In the genomic region with DNA sequence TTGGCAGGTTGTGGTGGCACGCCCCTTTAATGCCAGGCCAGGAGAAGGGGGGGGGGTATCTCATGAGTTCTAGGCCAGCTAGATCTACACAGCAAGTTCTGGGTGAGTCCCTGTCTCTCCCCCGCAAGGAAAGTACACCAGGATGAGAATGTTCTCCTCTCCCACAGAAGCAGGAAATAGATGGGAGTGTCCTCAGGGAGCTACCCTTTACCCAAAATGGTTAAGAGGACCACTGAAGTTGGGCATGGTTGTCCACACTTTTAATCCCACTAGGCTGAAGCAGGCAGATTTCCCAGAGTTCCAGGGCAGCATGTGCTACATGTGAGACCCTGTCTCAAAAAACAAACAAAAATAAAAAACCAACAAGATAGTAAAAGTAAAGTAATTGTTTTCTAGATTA, we compare ENCODE assay signal across 9 mouse cellular contexts. TPM values are rescaled to one million over a fixed set of nuclear protein-coding genes. Genes with fewer than 3 reads are reported as not detected.
DNase-seq lines count a peak whose midpoint lies in the region; ATAC-seq and TF ChIP-seq lines count a peak whose summit lies in the region.
"Had no signal": no experiment of that assay in that cellular context is flagged by ENCODE, and none has a peak within 500 bp of the region (broad histone marks: within the 10 kb centered on the region; RNA-seq: fewer than 3 reads in every experiment).

No protein-coding gene starts in this region.

- TF ChIP-seq EP300 in heart, adult 2 months (IDR thresholded peaks at IDR 0.05; ENCODE audit: insufficient read depth, low read depth, low read length), result no peak

- H3K4me2 ChIP-seq in heart, embryonic 12.5 days, result no peak overlapping the region; the same call in 1 of the 2 replicates
- H3K4me2 ChIP-seq in liver, embryonic 13.5 days, result peak overlapping the region; percentile 89

- DNase-seq in heart, adult 2 months, result peak in 1 of 2 experiments; percentile 25
- DNase-seq in heart, postnatal 4 days, result no peak
- no peak for DNase-seq in ES-E14 (ENCODE audit: low read depth, low spot score)
- DNase-seq in liver, embryonic 13.5 days, result no peak
- no peak for DNase-seq in layer of hippocampus, postnatal 36 days
- DNase-seq in adrenal gland, postnatal 10 days, result no peak
- no peak for DNase-seq in right cerebral cortex, postnatal 14 days

- TF ChIP-seq POLR2A in heart, adult 2 months (IDR thresholded peaks at IDR 0.05; ENCODE audit: insufficient read depth, low read depth, low read length), result no peak

- no peak for ATAC-seq in heart, embryonic 12.5 days (ENCODE audit: insufficient number of reproducible peaks, low FRiP score)
- ATAC-seq in liver, embryonic 13.5 days (ENCODE audit: low read depth), result no peak

- no peak for TF ChIP-seq CTCF in heart, adult 2 months (IDR thresholded peaks at IDR 0.05)

- 66% methylated on average over 2 of the region's 2 CpGs for WGBS in heart, adult 2 months
- 73% methylated on average over 2 of the region's 2 CpGs for WGBS in heart, embryonic 12.5 days
- WGBS in liver, embryonic 13.5 days (ENCODE audit: insufficient replicate concordance), result 76% methylated on average over 2 of the region's 2 CpGs

- peaks cover 3% of the 10 kb centered on the region; the same call in 1 of the 2 replicates for H3K79me2 ChIP-seq in heart, adult 2 months (replicated peaks; ENCODE audit: control insufficient read depth, insufficient read depth, low read length)

- no peaks in the 10 kb centered on the region for H3K27me3 ChIP-seq in heart, adult 2 months (ENCODE audit: control insufficient read depth, insufficient read depth, low read length)
- no peaks in the 10 kb centered on the region for H3K27me3 ChIP-seq in heart, embryonic 12.5 days (replicated peaks)
- H3K27me3 ChIP-seq in liver, embryonic 13.5 days, result no peaks in the 10 kb centered on the region

- H3K4me3 ChIP-seq in heart, adult 2 months, result peak overlapping the region; percentile 87
- peak overlapping the region in 1 of 2 experiments; percentile 92; a peak in 2 of 4 replicates for H3K4me3 ChIP-seq in ES-E14 (ENCODE audit: insufficient read depth in 1 of 2, low read depth in 1 of 2, low read length in 2 of 2, poor library complexity in 1 of 2, severe bottlenecking in 1 of 2)
- H3K4me3 ChIP-seq in heart, embryonic 12.5 days, result no peak overlapping the region
- H3K4me3 ChIP-seq in liver, embryonic 13.5 days (replicated peaks), result peak overlapping the region; percentile 94

- in situ Hi-C loops in ES-E14 (cut with MboI; ENCODE audit: low sequenced_read_pairs in 2 of 2, unreplicated experiment in 2 of 2), result no loop called here

- H3K27ac ChIP-seq in heart, adult 2 months, result peak overlapping the region; percentile 98
- H3K27ac ChIP-seq in ES-E14 (ENCODE audit: insufficient read depth, low read depth, low read length, poor library complexity, severe bottlenecking), result no peak overlapping the region
- H3K27ac ChIP-seq in heart, embryonic 12.5 days (ENCODE audit: poor library complexity, severe bottlenecking), result peak overlapping the region; percentile 90; the same call in 1 of the 2 replicates
- peak overlapping the region; percentile 88; the same call in 1 of the 2 replicates for H3K27ac ChIP-seq in liver, embryonic 13.5 days

- H3K9me3 ChIP-seq in ES-E14 (ENCODE audit: control insufficient read depth, insufficient read depth, low read depth, low read length), result no peaks in the 10 kb centered on the region
- H3K9me3 ChIP-seq in heart, embryonic 12.5 days (replicated peaks), result no peaks in the 10 kb centered on the region
- no peaks in the 10 kb centered on the region for H3K9me3 ChIP-seq in liver, embryonic 13.5 days (replicated peaks)

- intact Hi-C loops in heart, adult 2 months (cut with DNase I), result loop anchor here (1.0 kb wide), 1 partner anchor 23 kb away; no protein-coding TSS in a partner anchor

- peaks cover 10% of the 10 kb centered on the region for H3K36me3 ChIP-seq in heart, adult 2 months (ENCODE audit: control insufficient read depth, insufficient read depth, low read length)
- no peaks in the 10 kb centered on the region for H3K36me3 ChIP-seq in ES-E14 (ENCODE audit: control insufficient read depth, insufficient read depth, low read length, poor library complexity, severe bottlenecking)
- H3K36me3 ChIP-seq in heart, embryonic 12.5 days, result no peaks in the 10 kb centered on the region
- no peaks in the 10 kb centered on the region for H3K36me3 ChIP-seq in liver, embryonic 13.5 days

- peaks cover 5% of the 10 kb centered on the region for H3K4me1 ChIP-seq in heart, adult 2 months (ENCODE audit: control insufficient read depth, insufficient read depth, low read length)
- H3K4me1 ChIP-seq in ES-E14 (ENCODE audit: control insufficient read depth in 2 of 2, insufficient read depth in 2 of 2, low read length in 2 of 2, poor library complexity in 1 of 2), result peaks cover 1 to 3% of the 10 kb centered on the region in 2 experiments; a peak in 1 of 4 replicates
- peaks cover 18% of the 10 kb centered on the region for H3K4me1 ChIP-seq in heart, embryonic 12.5 days (replicated peaks)
- peaks cover 29% of the 10 kb centered on the region for H3K4me1 ChIP-seq in liver, embryonic 13.5 days (replicated peaks)

- H3K9ac ChIP-seq in heart, adult 2 months (ENCODE audit: low read depth, low read length), result no peak overlapping the region
- 0 out of 2 replicates have a peak overlapping the region, but pooled peaks have one; percentile 11 for H3K9ac ChIP-seq in ES-E14 (ENCODE audit: insufficient read depth, low read depth, low read length, poor library complexity, severe bottlenecking)
- H3K9ac ChIP-seq in heart, embryonic 12.5 days, result no peak overlapping the region
- peak overlapping the region; percentile 94 for H3K9ac ChIP-seq in liver, embryonic 13.5 days

TF ChIP-seq in ES-E14, 5 proteins besides CTCF, POLR2A, EP300 and RAD21:
- TF ChIP-seq HCFC1 (IDR thresholded peaks at IDR 0.05; ENCODE audit: borderline replicate concordance, insufficient read depth, low read length) (no peak), ZNF384 (IDR thresholded peaks at IDR 0.05; ENCODE audit: low read depth, low read length) (no peak), CHD2 (IDR thresholded peaks at IDR 0.05; ENCODE audit: low read depth, low read length) (no peak), ZC3H11A (IDR thresholded peaks at IDR 0.05; ENCODE audit: borderline replicate concordance, low read depth, low read length) (no peak), MAFK (IDR thresholded peaks at IDR 0.05; ENCODE audit: insufficient read depth, low read depth, low read length) (no peak)

RNA-seq across cellular contexts. Expression of gene Csde1, which starts 0.8 kb away (rescaled TPM):
- 100 to 1,000 TPM; 515 to 591 TPM for total RNA-seq in heart, adult 2 months (2021)
- polyA plus RNA-seq in heart, adult 2 months (2012; rRNA removed), result 65.3 and 130 TPM in 2 replicates
- total RNA-seq in heart, postnatal 4 days (2021), result 100 to 1,000 TPM; 384 to 408 TPM
- total RNA-seq in ES-E14 (2012; rRNA removed), result 252 and 323 TPM in 2 replicates
- polyA plus RNA-seq in heart, embryonic 12.5 days (2016; fragmentation: Nextera tagmentation; extraction: Ambion mirVana), result 341 and 357 TPM in 2 replicates
- 136 and 170 TPM in 2 replicates for polyA plus RNA-seq in liver, embryonic 13.5 days (2015; fragmentation: Nextera tagmentation; extraction: Ambion mirVana)
- total RNA-seq in layer of hippocampus, postnatal 36 days (2021), result 100 to 1,000 TPM; 240 to 246 TPM
- total RNA-seq in adrenal gland, postnatal 10 days (2021), result 100 to 1,000 TPM; 307 to 342 TPM

RNA-seq across cellular contexts. Expression of gene Sike1, which starts 24.0 kb away (rescaled TPM):
- total RNA-seq in heart, adult 2 months (2021), result 10 to 100 TPM; 65.3 to 66.7 TPM
- polyA plus RNA-seq in heart, adult 2 months (2012; rRNA removed), result 26.4 and 43.7 TPM in 2 replicates
- 100 to 1,000 TPM; 111 to 119 TPM for total RNA-seq in heart, postnatal 4 days (2021)
- total RNA-seq in ES-E14 (2012; rRNA removed), result 16.9 and 27.9 TPM in 2 replicates
- 78.6 and 92.4 TPM in 2 replicates for polyA plus RNA-seq in heart, embryonic 12.5 days (2016; fragmentation: Nextera tagmentation; extraction: Ambion mirVana)
- polyA plus RNA-seq in liver, embryonic 13.5 days (2015; fragmentation: Nextera tagmentation; extraction: Ambion mirVana), result 17.4 and 18.9 TPM in 2 replicates
- total RNA-seq in layer of hippocampus, postnatal 36 days (2021), result 10 to 100 TPM; 76.7 to 78.5 TPM
- 10 to 100 TPM; 66.9 to 90.1 TPM for total RNA-seq in adrenal gland, postnatal 10 days (2021)

RNA-seq across cellular contexts. Expression of gene Nras, which starts 38.6 kb away (rescaled TPM):
- total RNA-seq in heart, adult 2 months (2021), result 10 to 100 TPM; 46.7 to 48.3 TPM
- 11.5 and 25.4 TPM in 2 replicates for polyA plus RNA-seq in heart, adult 2 months (2012; rRNA removed)
- 100 to 1,000 TPM; 120 to 122 TPM for total RNA-seq in heart, postnatal 4 days (2021)
- 88.8 and 113 TPM in 2 replicates for total RNA-seq in ES-E14 (2012; rRNA removed)
- 93.4 and 93.7 TPM in 2 replicates for polyA plus RNA-seq in heart, embryonic 12.5 days (2016; fragmentation: Nextera tagmentation; extraction: Ambion mirVana)
- polyA plus RNA-seq in liver, embryonic 13.5 days (2015; fragmentation: Nextera tagmentation; extraction: Ambion mirVana), result 45.1 and 47.1 TPM in 2 replicates
- total RNA-seq in layer of hippocampus, postnatal 36 days (2021), result 10 to 100 TPM; 71.1 to 75.5 TPM
- total RNA-seq in adrenal gland, postnatal 10 days (2021), result 10 to 100 TPM; 83.3 to 99.7 TPM

RNA-seq across cellular contexts. Expression of gene Ampd1, which starts 54.4 kb away (rescaled TPM):
- total RNA-seq in heart, adult 2 months (2021), result not detected
- 0.12 TPM in 1 of 2 replicates, not detected in the other for polyA plus RNA-seq in heart, adult 2 months (2012; rRNA removed)
- total RNA-seq in heart, postnatal 4 days (2021), result under 1 TPM; 0.25 to 0.43 TPM
- 0.26 and 0.49 TPM in 2 replicates for total RNA-seq in ES-E14 (2012; rRNA removed)
- polyA plus RNA-seq in heart, embryonic 12.5 days (2016; fragmentation: Nextera tagmentation; extraction: Ambion mirVana), result 0.30 TPM in 1 of 2 replicates, not detected in the other
- 0.17 and 0.38 TPM in 2 replicates for polyA plus RNA-seq in liver, embryonic 13.5 days (2015; fragmentation: Nextera tagmentation; extraction: Ambion mirVana)
- total RNA-seq in layer of hippocampus, postnatal 36 days (2021), result not detected
- 10 to 100 TPM in 1 of 2 experiments, 1 to 10 TPM in 1; 8.3 to 19.9 TPM for total RNA-seq in adrenal gland, postnatal 10 days (2021)
- total RNA-seq: hematopoietic stem cell, adult 5-6 weeks had no signal

RNA-seq across cellular contexts. Expression of gene Nr1h5, which starts 55.5 kb away (rescaled TPM):
- not detected for total RNA-seq in heart, adult 2 months (2021)
- not detected in 2 replicates for polyA plus RNA-seq in heart, adult 2 months (2012; rRNA removed)
- not detected for total RNA-seq in heart, postnatal 4 days (2021)
- not detected in 2 replicates for total RNA-seq in ES-E14 (2012; rRNA removed)
- 0.14 and 0.40 TPM in 2 replicates for polyA plus RNA-seq in heart, embryonic 12.5 days (2016; fragmentation: Nextera tagmentation; extraction: Ambion mirVana)
- 4.0 and 4.6 TPM in 2 replicates for polyA plus RNA-seq in liver, embryonic 13.5 days (2015; fragmentation: Nextera tagmentation; extraction: Ambion mirVana)
- not detected for total RNA-seq in layer of hippocampus, postnatal 36 days (2021)
- total RNA-seq in adrenal gland, postnatal 10 days (2021), result under 1 TPM; 0.36 to 0.45 TPM
- total RNA-seq: hematopoietic stem cell, adult 5-6 weeks had no signal

Comparison
In these comparisons a context has a peak if more than half of its experiments do, and no peak if none do; other contexts are left out.
1. H3K9ac ChIP-seq: peak in ES-E14 (single experiment) and liver, embryonic 13.5 days (single experiment); none in heart, adult 2 months (single experiment) and heart, embryonic 12.5 days (single experiment).